8 mouse cellular contexts compared by ENCODE assay signal in the genomic region with DNA sequence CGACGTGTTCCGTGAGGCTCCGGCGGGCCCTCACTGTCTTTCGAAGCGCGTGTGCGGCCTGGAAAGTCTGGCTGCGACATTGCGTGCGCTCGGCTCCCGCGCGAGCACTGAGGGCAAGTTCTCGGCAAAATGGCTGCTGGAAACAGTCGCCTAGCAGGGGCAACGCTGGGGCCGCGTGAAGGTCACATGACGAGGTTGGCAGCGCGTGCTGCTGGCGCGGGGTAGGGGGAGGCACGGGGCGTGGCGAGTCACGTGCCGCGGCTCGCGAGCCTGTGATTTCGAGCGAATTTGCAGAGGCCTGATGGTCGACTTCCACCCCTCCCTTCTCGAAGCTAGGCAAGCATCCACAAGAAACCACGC. TPM values are rescaled to one million over a fixed set of nuclear protein-coding genes. Genes with fewer than 3 reads are reported as not detected.
DNase-seq lines count a peak whose midpoint lies in the region; ATAC-seq lines count a peak whose summit lies in the region.

No protein-coding gene starts in this region.

- WGBS in hindbrain, embryonic 13.5 days, result under 1% methylated on average over 39 of the region's 39 CpGs

- ATAC-seq in hindbrain, embryonic 13.5 days (ENCODE audit: low FRiP score), result peak; percentile 96

- H3K36me3 ChIP-seq in hindbrain, embryonic 13.5 days, result no peaks in the 10 kb centered on the region; the same call in 1 of the 2 replicates

- H3K27me3 ChIP-seq in hindbrain, embryonic 13.5 days, result peaks cover 17% of the 10 kb centered on the region

- peaks cover 7% of the 10 kb centered on the region; the same call in 1 of the 2 replicates for H3K4me1 ChIP-seq in hindbrain, embryonic 13.5 days (replicated peaks)

- no peaks in the 10 kb centered on the region for H3K9me3 ChIP-seq in hindbrain, embryonic 13.5 days

- peak overlapping the region; percentile 90 for H3K27ac ChIP-seq in hindbrain, embryonic 13.5 days

- peak overlapping the region; percentile 80 for H3K4me2 ChIP-seq in hindbrain, embryonic 13.5 days

- peak overlapping the region; percentile 55 for H3K4me3 ChIP-seq in hindbrain, embryonic 13.5 days

- H3K9ac ChIP-seq in hindbrain, embryonic 13.5 days, result peak overlapping the region; percentile 73

- DNase-seq in T-cell, adult 2 months (ENCODE audit: low spot score), result peak; percentile 73
- DNase-seq in cerebellum, postnatal 14 days, result peak; percentile 97 to 98
- peak; percentile 72 to 80 for DNase-seq in frontal cortex, postnatal 25 days (ENCODE audit: low spot score in 2 of 2)
- DNase-seq in layer of hippocampus, postnatal 25 days (ENCODE audit: extremely low spot score in 1 of 2, low spot score in 1 of 2), result peak; percentile 76 to 86
- DNase-seq in lung, postnatal 14 days, result peak; percentile 84
- DNase-seq in retina, adult 2 months (ENCODE audit: low read depth, low spot score), result peak; percentile 55
- peak; percentile 89 for DNase-seq in thymus, postnatal 14 days

RNA-seq across cellular contexts. Expression of gene Mga, which starts 23.9 kb away (rescaled TPM):
- 27.3 and 28.8 TPM in 2 replicates for polyA plus RNA-seq in hindbrain, embryonic 13.5 days (2015; fragmentation: Nextera tagmentation; extraction: Ambion mirVana)
- 10 to 100 TPM; 57.4 to 70.3 TPM for total RNA-seq in layer of hippocampus, postnatal 25 days (2021)

Comparison
In these comparisons a context has a peak if more than half of its experiments do, and no peak if none do; other contexts are left out.
1. Peak in every context shown above with its lines: DNase-seq, ATAC-seq, H3K4me3 ChIP-seq and H3K27ac ChIP-seq.